Mouse (Mus musculus) T-helper 17 cell (primary cell): ENCODE data around the gene Rbp1.

Source experiments
- in situ Hi-C, 2 experiments: fragments of 300-600 bp; cut with MboI, MseI; formaldehyde crosslinking; loops; 1 replicate in 1 of 2; 2 replicates in 1 of 2; pipeline ENCODE4 v1.15.1; 2025; ENCODE audit warnings: high pct_unique_total_duplicates in 2 of 2

Rbp1 gene

GRCm38 (mm10) chr9:98422656-98423055 is at the start of gene Rbp1:
TSS of gene Rbp1 (plus strand) at chr9:98422961.
- in situ Hi-C loops, result no loop called here

GRCm38 (mm10) chr9:98373358-98373757 is 49.4 kb upstream of the Rbp1 start:
- in situ Hi-C loops, result no loop called here

- in situ Hi-C loops, result no loop called here
Measured at GRCm38 (mm10) chr9:98374897-98375296, 47.9 kb upstream of the Rbp1 start.

- in situ Hi-C loops, result no loop called here
Measured at GRCm38 (mm10) chr9:98375329-98376170, 47.2 kb upstream of the Rbp1 start.

- in situ Hi-C loops, result no loop called here
Measured at GRCm38 (mm10) chr9:98379736-98380135, 43.0 kb upstream of the Rbp1 start.

- in situ Hi-C loops, result no loop called here
Measured at GRCm38 (mm10) chr9:98380593-98380992, 42.2 kb upstream of the Rbp1 start.

GRCm38 (mm10) chr9:98387741-98388632 is 34.8 kb upstream of the Rbp1 start:
- in situ Hi-C loops, result no loop called here

GRCm38 (mm10) chr9:98388633-98388965 is 34.2 kb upstream of the Rbp1 start:
- in situ Hi-C loops, result no loop called here

- in situ Hi-C loops, result no loop called here
Measured at GRCm38 (mm10) chr9:98393496-98393895, 29.3 kb upstream of the Rbp1 start.

GRCm38 (mm10) chr9:98397211-98397610 is 25.6 kb upstream of the Rbp1 start:
- in situ Hi-C loops, result no loop called here

GRCm38 (mm10) chr9:98397866-98398265 is 24.9 kb upstream of the Rbp1 start:
- in situ Hi-C loops, result no loop called here

GRCm38 (mm10) chr9:98400185-98400894 is 22.4 kb upstream of the Rbp1 start:
- in situ Hi-C loops, result no loop called here

GRCm38 (mm10) chr9:98401611-98402010 is 21.1 kb upstream of the Rbp1 start:
- in situ Hi-C loops, result no loop called here

- in situ Hi-C loops, result loop anchor here in 1 of 2 experiments (5.0 kb wide), 1 partner anchor 135 kb away; no protein-coding TSS in a partner anchor
Measured at GRCm38 (mm10) chr9:98407771-98408170, 15.0 kb upstream of the Rbp1 start.

- in situ Hi-C loops, result loop anchor here in 1 of 2 experiments (5.0 kb wide), 1 partner anchor 133 kb away; no protein-coding TSS in a partner anchor
Measured at GRCm38 (mm10) chr9:98409137-98409536, 13.6 kb upstream of the Rbp1 start.

GRCm38 (mm10) chr9:98415427-98415826 is 7.3 kb upstream of the Rbp1 start:
- in situ Hi-C loops, result loop anchor here in 1 of 2 experiments (5.0 kb wide), 1 partner anchor 127 kb away; no protein-coding TSS in a partner anchor

GRCm38 (mm10) chr9:98417919-98418318 is 4.8 kb upstream of the Rbp1 start:
- in situ Hi-C loops, result loop anchor here in 1 of 2 experiments (5.0 kb wide), 1 partner anchor 124 kb away; no protein-coding TSS in a partner anchor

GRCm38 (mm10) chr9:98418346-98418745 is 4.4 kb upstream of the Rbp1 start:
- in situ Hi-C loops, result loop anchor here in 1 of 2 experiments (5.0 kb wide), 1 partner anchor 124 kb away; no protein-coding TSS in a partner anchor

GRCm38 (mm10) chr9:98420666-98421065 is 2.1 kb upstream of the Rbp1 start:
- in situ Hi-C loops, result no loop called here

GRCm38 (mm10) chr9:98421903-98422302 is 858 bp upstream of the Rbp1 start:
- in situ Hi-C loops, result no loop called here

GRCm38 (mm10) chr9:98423691-98424090 is 930 bp downstream of the Rbp1 start:
- in situ Hi-C loops, result no loop called here
